In the genomic region with DNA sequence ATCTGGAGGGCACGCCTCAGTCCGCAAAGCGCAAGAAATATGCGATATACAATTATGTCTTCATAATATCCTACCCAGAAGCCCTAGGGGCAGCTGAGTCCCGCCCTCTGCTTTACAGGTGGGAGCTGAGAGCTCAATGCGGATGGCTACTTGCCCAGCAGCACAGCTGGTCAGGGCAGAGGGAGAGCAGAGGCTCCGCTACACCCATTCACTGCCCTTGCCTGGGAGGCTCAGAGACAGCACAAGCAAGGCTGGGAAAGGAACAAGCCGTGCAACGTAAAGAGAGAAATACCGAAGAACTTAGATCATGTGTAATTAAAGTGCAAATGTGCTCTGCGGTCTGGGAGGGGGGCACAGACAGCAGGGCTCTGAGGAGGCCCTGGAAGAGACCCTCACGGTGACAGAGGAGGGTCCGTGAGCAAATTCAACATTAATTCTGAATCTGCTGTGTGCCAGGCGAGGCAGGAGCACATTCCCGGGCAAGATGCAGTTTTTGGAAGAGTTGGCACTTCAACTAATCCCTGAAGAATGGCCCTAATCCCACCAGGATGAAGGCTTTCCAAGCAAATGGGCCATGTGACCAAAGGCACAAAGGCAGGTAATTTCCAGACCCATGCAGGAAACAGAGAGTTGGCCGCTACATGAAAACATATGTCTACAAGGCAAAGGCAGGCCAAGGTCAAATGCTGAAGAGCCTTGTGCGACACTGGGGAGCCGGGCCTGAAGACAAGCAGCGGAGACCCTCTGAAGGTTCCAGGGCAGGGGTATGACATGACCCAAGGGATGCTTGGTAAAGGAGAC, we compare ENCODE assay signal across 11 mouse cellular contexts.
A peak's percentile ranks its signal among the peaks of the same experiment; 100 is the strongest.
DNase-seq lines count a peak whose midpoint lies in the region; ATAC-seq and TF ChIP-seq lines count a peak whose summit lies in the region.
"Had no signal": no experiment of that assay in that cellular context is flagged by ENCODE, and none has a peak within 500 bp of the region (broad histone marks: within the 10 kb centered on the region; RNA-seq: fewer than 3 reads in every experiment).

No protein-coding gene starts in this region.

- no peaks in the 10 kb centered on the region for H3K27me3 ChIP-seq in heart, embryonic 10.5 days (ENCODE audit: insufficient read depth, poor library complexity, severe bottlenecking)
- H3K27me3 ChIP-seq in cerebellum, adult 2 months (ENCODE audit: control insufficient read depth, insufficient read depth, low read length) = no peaks in the 10 kb centered on the region
- no peaks in the 10 kb centered on the region for H3K27me3 ChIP-seq in forebrain, embryonic 14.5 days (replicated peaks; ENCODE audit: control insufficient read depth, insufficient read depth, low read length)
- no peaks in the 10 kb centered on the region for H3K27me3 ChIP-seq in midbrain, embryonic 13.5 days
- no peaks in the 10 kb centered on the region for H3K27me3 ChIP-seq in kidney, embryonic 14.5 days (ENCODE audit: control insufficient read depth, insufficient read depth, low read length)
- H3K27me3 ChIP-seq: lung, embryonic 15.5 days had no signal

- peak; percentile 76 for ATAC-seq in forebrain, embryonic 14.5 days
- peak; percentile 56; the same call in 1 of the 2 replicates for ATAC-seq in midbrain, embryonic 13.5 days
- no peak for ATAC-seq in kidney, embryonic 14.5 days (ENCODE audit: low FRiP score, low TSS enrichment)
- ATAC-seq in monocyte, adult 5-6 weeks (replicated peaks; ENCODE audit: insufficient number of reproducible peaks, low FRiP score, low TSS enrichment, poor library complexity, severe bottlenecking) = no peak

- no peak overlapping the region for H3K4me3 ChIP-seq in heart, embryonic 10.5 days
- peak overlapping the region; percentile 4 for H3K4me3 ChIP-seq in cerebellum, adult 2 months (replicated peaks; ENCODE audit: insufficient read depth, low read depth, low read length)
- H3K4me3 ChIP-seq in forebrain, embryonic 14.5 days (ENCODE audit: low read depth, low read length) = no peak overlapping the region
- H3K4me3 ChIP-seq in midbrain, embryonic 13.5 days (replicated peaks) = no peak overlapping the region
- H3K4me3 ChIP-seq in kidney, embryonic 14.5 days (ENCODE audit: low read length) = no peak overlapping the region
- H3K4me3 ChIP-seq: lung, embryonic 15.5 days had no signal

- WGBS in heart, embryonic 10.5 days = 82% methylated on average over 19 of the region's 19 CpGs
- WGBS in cerebellum, adult 2 months = 46% methylated on average over 19 of the region's 19 CpGs
- 46% methylated on average over 19 of the region's 19 CpGs for WGBS in forebrain, embryonic 14.5 days
- 69% methylated on average over 19 of the region's 19 CpGs for WGBS in midbrain, embryonic 13.5 days
- 87% methylated on average over 19 of the region's 19 CpGs for WGBS in kidney, embryonic 14.5 days

- peaks cover 24% of the 10 kb centered on the region; the same call in 1 of the 2 replicates for H3K36me3 ChIP-seq in heart, embryonic 10.5 days
- no peaks in the 10 kb centered on the region for H3K36me3 ChIP-seq in forebrain, embryonic 14.5 days (ENCODE audit: control insufficient read depth, insufficient read depth, low read length)
- no peaks in the 10 kb centered on the region for H3K36me3 ChIP-seq in midbrain, embryonic 13.5 days
- H3K36me3 ChIP-seq in kidney, embryonic 14.5 days (ENCODE audit: control insufficient read depth, insufficient read depth, low read length) = no peaks in the 10 kb centered on the region; the same call in 1 of the 2 replicates
- H3K36me3 ChIP-seq: lung, embryonic 15.5 days had no signal

- H3K4me1 ChIP-seq in heart, embryonic 10.5 days = peaks cover 87% of the 10 kb centered on the region
- peaks cover 64% of the 10 kb centered on the region for H3K4me1 ChIP-seq in cerebellum, adult 2 months (ENCODE audit: control insufficient read depth, insufficient read depth, low read length)
- peaks cover 16% of the 10 kb centered on the region for H3K4me1 ChIP-seq in forebrain, embryonic 14.5 days (ENCODE audit: control insufficient read depth, insufficient read depth, low read length)
- H3K4me1 ChIP-seq in midbrain, embryonic 13.5 days (replicated peaks) = peaks cover 33% of the 10 kb centered on the region
- H3K4me1 ChIP-seq in kidney, embryonic 14.5 days (ENCODE audit: control insufficient read depth, insufficient read depth, low read length) = peaks cover 35% of the 10 kb centered on the region

- no peak overlapping the region for H3K9ac ChIP-seq in forebrain, embryonic 14.5 days (ENCODE audit: low read length)
- no peak overlapping the region for H3K9ac ChIP-seq in midbrain, embryonic 13.5 days (replicated peaks)
- no peak overlapping the region for H3K9ac ChIP-seq in kidney, embryonic 14.5 days (ENCODE audit: low read depth, low read length)
- H3K9ac ChIP-seq: lung, embryonic 15.5 days had no signal

- H3K27ac ChIP-seq in heart, embryonic 10.5 days = peak overlapping the region; percentile 65
- peak overlapping the region; percentile 96 for H3K27ac ChIP-seq in cerebellum, adult 2 months (ENCODE audit: insufficient read depth, low read length)
- H3K27ac ChIP-seq in forebrain, embryonic 14.5 days (ENCODE audit: low read depth, low read length) = peak overlapping the region; percentile 75
- H3K27ac ChIP-seq in midbrain, embryonic 13.5 days = peak overlapping the region; percentile 2; the same call in 1 of the 2 replicates
- H3K27ac ChIP-seq in kidney, embryonic 14.5 days (ENCODE audit: low read depth, low read length) = no peak overlapping the region
- H3K27ac ChIP-seq: lung, embryonic 15.5 days had no signal

- TF ChIP-seq POLR2A in cerebellum, adult 2 months (IDR thresholded peaks at IDR 0.05; ENCODE audit: borderline replicate concordance, insufficient read depth, low read length) = no peak

- TF ChIP-seq CTCF in cerebellum, adult 2 months (IDR thresholded peaks at IDR 0.05; ENCODE audit: borderline replicate concordance, insufficient read depth, low read depth, low read length) = no peak

- no peaks in the 10 kb centered on the region for H3K9me3 ChIP-seq in heart, embryonic 10.5 days
- no peaks in the 10 kb centered on the region for H3K9me3 ChIP-seq in forebrain, embryonic 14.5 days (replicated peaks; ENCODE audit: control insufficient read depth, low read length)
- no peaks in the 10 kb centered on the region for H3K9me3 ChIP-seq in midbrain, embryonic 13.5 days
- no peaks in the 10 kb centered on the region for H3K9me3 ChIP-seq in kidney, embryonic 14.5 days (ENCODE audit: control insufficient read depth, low read length)
- H3K9me3 ChIP-seq: lung, embryonic 15.5 days had no signal

- no peak overlapping the region for H3K4me2 ChIP-seq in forebrain, embryonic 14.5 days (ENCODE audit: low read length)
- no peak overlapping the region for H3K4me2 ChIP-seq in midbrain, embryonic 13.5 days (replicated peaks)
- no peak overlapping the region for H3K4me2 ChIP-seq in kidney, embryonic 14.5 days (replicated peaks; ENCODE audit: low read depth, low read length)
- H3K4me2 ChIP-seq: lung, embryonic 15.5 days had no signal

- no peak for DNase-seq in heart, embryonic 10.5 days (ENCODE audit: low spot score)
- no peak for DNase-seq in heart, adult 11 months
- peak in 1 of 2 experiments; percentile 74 for DNase-seq in cerebellum, adult 2 months
- DNase-seq in forebrain, embryonic 14.5 days (ENCODE audit: low spot score) = peak; percentile 72
- DNase-seq in layer of hippocampus, postnatal 25 days (ENCODE audit: extremely low spot score in 1 of 2, low spot score in 1 of 2) = no peak
- DNase-seq: gastrocnemius, postnatal 25 days; kidney, adult 8-10 months had no signal

Comparison
In these comparisons a context has a peak if more than half of its experiments do, and no peak if none do; other contexts are left out.
1. ATAC-seq: peak in forebrain, embryonic 14.5 days (single experiment) and midbrain, embryonic 13.5 days (single experiment); none in kidney, embryonic 14.5 days (single experiment) and monocyte, adult 5-6 weeks (single experiment).